Mouse (Mus musculus) neutrophil, adult 5-6 weeks (primary cell): ENCODE measurements around the gene Dnajc12. TPM values are rescaled to one million over a fixed set of nuclear protein-coding genes. Genes with fewer than 3 reads are reported as not detected.

Source experiments
- total RNA-seq: library from RNA; stranded (forward); fragments of 200-1000 nt; gene quantifications from 2 replicates; pipeline ENCODE4 v1.2.3, GENCODE M21; 2017

The Dnajc12 gene
- total RNA-seq, 1 experiment from 2014 or later, result 2.4 TPM

Other genes starting within 250 kb of the Dnajc12 start
- gene Mypn, start 178.5 kb upstream of the Dnajc12 start, total RNA-seq, result not detected in 2 replicates
- 388 and 417 TPM in 2 replicates for gene Herc4, start 138.6 kb upstream of the Dnajc12 start, total RNA-seq
- 63.9 and 69.2 TPM in 2 replicates for gene Sirt1, start 739 bp upstream of the Dnajc12 start, total RNA-seq
- not detected in 2 replicates for gene Gm7075, start 39.3 kb downstream of the Dnajc12 start, total RNA-seq
- not detected in 2 replicates for gene Ctnna3, start 47.7 kb downstream of the Dnajc12 start, total RNA-seq